Mouse (Mus musculus) adrenal gland (tissue): Measurements from ENCODE around the gene Wee2.

Experiments used
- intact Hi-C: fragments of 180-260 bp; cut with DNase I; formaldehyde crosslinking; loops from one replicate; pipeline ENCODE4 v1.15.1; 2025

Wee2 gene

DNA sequence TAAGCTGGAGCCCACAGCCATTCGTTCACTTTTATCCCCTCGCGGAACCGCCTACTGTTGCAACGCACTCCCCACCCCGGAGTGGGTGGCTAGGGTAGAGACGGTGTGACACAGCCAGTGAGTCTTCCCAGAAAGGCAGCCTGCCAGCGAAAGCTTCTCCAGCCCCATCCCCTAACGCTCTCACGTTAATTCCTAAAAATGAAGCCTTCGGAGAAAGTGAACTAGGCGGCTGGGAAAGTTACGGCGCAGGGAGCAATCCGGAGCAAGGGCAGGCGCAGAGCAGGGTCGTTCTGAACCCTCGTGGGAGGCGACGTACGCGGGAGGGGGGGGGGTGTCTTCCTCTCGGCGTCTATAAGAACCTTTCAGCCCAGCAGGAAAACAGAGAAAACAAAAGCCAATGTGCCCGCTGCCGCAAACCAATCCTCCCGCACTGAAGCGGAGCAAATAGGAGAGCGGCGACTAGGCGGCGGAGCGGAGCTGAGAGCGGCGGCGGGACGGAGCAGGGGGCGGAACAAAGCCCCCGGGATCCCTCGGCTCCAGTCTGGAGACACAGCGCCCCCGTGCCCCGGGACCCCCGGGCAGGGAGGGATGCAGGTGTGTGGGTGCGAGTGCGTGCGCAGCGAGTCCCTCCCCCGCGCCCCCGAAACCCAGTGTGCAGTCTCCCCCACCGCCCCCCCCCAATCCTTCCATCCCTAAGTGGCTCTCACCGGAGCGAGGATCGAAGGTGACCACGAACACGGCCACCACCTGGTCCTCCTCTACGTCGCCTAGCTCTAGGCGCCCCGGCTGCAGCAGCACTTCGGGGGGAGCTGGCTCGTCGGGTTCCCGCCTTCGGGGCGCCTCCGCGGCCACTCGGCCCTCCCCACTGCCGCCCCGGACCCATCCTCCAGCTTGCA, 3.5 kb upstream of the Wee2 start:
- intact Hi-C loops, result loop anchor here (2.0 kb wide), 1 partner anchor 35 kb away; the partner anchor contains the start of gene Ssbp1

DNA sequence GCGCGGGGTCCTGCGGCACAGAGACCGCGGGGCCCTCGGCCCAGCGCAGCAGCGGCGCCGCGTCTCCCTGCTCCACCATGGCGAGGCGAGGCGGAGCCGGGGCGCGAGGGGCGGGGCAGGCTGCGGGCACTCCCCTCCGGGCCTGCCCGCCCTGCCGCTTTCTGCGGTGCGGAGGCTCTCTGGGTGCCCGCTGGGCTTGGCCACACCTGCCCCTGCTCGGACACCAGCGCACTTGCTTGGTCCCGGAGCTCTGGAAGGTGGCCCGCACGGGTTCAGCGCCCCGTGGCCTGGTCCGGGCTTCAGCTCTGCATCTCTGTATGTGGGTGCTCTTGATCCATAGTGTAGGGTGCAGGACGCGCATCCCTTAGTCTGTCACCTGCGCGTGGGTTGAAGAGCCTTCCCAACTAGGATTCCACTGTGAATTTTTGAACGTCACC, 2.8 kb upstream of the Wee2 start, which contains the start of gene E330009J07Rik:
Gene E330009J07Rik (minus strand): TSS at position 89 of the 437 bp plus-strand sequence.
- intact Hi-C loops, result loop anchor here (2.0 kb wide), 1 partner anchor 35 kb away; the partner anchor contains the start of gene Ssbp1

DNA sequence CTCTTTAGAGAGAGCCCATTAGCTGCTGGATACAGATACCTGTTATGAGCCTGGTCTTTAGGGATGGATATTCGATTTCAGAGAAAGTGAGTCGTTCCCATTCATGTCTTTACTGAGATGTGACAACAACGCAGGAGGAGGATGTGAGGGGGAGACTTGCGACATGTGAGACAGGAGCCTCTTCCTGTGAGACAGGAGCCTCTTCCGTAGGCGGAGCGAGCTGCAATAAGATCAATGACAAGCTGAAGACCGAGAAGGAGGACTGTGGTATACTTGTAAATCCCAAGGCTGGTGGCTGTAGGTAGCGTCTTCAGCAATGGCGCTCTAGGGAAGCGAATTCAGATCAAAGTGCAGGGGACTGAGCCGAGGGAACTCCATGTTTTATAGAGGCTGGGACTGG, 843 bp downstream of the Wee2 start:
- intact Hi-C loops, result no loop called here

DNA sequence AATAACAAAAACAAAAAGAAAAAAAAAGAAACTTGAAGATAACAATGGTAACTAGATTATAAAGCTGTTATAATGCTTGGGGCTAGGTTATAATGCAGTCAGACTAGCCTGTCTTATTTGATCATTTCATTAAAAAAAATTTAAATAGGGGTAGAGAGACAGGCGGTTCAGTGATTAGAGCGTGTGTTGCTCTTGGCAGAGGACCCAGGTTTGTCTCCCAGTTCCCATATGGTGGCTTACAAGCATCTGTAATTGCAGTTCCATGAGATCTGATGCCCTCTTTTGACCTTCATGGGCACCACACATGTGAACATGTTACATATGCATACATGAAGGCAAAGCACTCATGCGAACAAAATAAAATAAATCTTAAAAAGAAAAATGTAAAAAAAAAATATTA, 2.4 kb downstream of the Wee2 start:
- intact Hi-C loops, result no loop called here

DNA sequence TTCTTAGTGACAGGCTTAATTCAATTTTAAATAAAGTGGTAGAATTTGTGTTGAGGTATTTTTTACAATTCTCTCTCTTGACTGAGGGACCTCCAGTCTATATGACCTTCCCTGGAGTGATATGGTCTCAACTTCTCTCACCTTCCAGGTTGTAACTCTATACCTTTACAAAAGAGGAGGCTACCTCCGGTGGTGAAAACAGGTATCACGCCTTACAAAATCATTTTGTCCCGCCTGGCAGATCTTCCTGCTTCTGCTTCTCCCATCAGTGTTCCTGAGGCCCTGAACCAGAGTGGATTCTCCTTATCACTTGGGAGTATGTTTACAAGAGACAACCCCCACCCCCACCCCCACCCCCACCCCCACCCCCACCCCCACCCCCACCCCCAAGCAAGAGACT, 2.9 kb downstream of the Wee2 start:
- intact Hi-C loops, result no loop called here

DNA sequence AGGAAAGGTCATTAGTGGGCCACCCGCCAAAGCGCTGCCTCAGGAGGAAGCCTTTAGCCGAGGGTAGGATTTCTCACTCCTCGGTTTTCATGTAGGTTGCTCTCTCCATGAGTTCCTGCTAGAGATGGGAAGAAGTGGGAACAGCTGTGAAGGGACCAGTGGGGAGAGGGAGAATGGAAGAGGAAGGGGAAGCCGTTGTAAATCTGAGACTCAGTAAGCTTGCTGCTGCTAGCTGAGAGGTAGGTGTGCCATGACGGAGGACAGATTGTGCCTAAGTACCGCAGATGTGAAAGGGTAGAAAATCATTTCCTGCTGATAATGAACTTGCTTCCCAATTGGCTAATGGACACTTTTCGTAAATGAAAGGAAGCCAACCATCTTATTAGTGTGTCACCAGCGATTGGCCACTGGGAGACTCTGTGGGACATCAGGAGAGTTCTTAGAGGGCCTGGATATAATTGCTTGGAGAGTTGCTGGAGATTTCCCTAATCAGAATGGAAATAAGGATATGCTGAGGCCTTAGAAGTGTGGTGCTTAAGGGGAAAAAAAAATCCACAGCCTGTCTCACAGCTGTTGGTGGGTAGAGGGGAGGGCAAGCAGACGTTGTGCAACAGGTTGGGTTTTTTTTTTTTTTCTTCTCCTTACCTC, 4.5 kb downstream of the Wee2 start:
- intact Hi-C loops, result no loop called here

DNA sequence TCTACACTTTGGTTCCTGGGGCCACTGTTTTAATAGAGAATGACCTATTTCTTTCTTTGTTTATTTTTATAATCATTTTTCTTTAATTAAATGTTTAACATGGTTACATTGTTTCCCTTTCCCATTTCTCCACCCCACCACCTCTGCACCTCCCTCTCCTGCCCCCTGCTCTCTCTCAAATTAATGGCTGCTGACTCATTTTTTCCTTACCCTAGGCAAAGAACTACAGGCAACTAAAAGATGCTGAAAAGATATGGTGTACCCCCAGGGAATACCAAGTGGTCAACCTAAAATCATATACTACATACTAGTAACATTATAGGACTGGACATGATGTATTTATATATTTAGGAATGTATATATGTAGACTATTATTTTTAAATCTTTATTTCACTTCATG, 9.7 kb downstream of the Wee2 start:
- intact Hi-C loops, result no loop called here

DNA sequence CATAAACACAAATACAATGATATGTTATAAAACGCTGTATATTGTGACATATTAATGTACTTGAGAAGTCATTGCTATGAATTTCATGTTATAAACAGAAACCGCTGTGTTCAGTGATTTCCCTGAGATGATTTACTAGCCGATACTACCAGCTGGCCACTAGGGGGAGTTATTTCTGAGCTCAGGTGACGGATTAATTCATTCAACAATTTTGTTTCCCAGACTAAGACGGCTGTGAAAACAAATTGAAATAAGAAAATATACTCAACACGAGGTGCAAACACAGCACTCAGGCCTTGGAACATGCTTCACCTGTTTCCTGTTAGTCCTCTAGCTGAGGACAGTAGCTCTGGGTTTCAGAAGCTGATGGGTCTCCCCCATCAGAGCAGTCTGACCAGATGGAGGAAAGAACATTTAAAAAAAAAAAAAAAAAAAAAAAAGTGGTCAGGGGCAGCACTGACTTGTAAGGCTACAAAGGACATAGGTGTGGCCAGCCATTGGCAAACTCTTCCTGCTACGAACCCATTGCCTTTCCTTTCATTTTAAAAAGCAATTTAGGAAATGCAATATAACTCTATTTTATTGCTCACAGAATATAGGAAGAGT, 15.7 kb downstream of the Wee2 start:
- intact Hi-C loops, result no loop called here

DNA sequence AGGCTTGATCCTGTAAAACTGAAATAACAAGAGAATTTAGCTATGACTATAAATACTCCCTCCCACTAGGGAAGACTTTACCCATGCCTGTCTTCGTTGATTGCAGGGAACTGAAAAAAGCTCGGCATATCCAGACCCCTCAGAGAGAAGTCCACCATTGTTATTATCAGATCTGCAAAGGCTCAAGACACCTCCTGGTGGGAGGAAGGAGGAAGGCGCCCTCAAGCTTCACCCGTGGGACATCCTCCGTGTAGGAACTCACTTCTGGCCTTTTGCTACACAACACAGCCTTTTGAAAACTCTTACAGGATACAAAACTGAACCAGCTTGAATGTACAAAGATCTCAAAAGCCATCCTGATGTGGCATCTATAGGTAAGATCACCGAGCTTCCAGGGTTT, 26.8 kb downstream of the Wee2 start:
- intact Hi-C loops, result no loop called here

DNA sequence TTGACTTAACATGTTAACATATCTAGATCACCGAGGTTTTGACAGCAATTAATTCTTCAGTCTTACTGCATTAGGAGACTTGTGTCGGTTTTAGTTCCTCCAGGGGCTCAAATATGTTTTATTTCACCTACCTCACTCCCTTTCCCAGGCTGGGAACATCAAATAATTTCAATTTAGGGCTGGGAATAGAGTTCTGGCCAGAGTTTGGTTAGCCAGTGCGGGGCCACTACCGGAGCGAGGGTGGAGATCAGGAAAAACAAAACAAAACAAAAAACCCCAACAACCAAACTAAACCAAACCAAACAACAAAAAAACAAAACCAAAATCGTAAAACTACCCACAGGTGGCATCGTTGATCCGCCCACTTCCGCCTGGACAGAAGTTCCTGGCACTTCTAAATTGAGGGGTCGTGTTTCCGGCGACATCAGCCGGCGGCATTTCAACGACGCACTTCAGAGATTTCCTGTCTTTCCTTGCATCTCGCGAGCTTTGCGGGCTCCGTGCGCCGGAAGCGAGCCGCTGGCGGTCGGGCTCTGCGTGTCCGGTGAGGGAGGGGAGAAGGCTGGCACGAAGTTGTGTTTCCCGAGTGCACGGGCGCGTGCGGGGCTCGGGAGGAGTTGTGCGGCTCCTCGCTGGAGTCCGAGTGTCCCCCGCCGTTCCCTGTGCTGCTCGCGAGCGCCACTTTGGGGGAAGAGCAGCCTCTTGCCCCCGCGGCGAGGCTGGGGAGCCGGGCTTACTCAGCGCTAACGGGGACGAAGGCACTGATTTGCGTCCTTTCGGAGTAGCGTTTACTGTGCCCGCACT, 32.2 kb downstream of the Wee2 start, which contains the start of gene Ssbp1:
Gene Ssbp1 (plus strand): TSS at position 437 of the 804 bp plus-strand sequence.
- intact Hi-C loops, result loop anchor here (2.0 to 10.0 kb wide), 5 partner anchors 34 to 374 kb away; partner anchors contain the start of genes Agk, E330009J07Rik and Tas2r138

DNA sequence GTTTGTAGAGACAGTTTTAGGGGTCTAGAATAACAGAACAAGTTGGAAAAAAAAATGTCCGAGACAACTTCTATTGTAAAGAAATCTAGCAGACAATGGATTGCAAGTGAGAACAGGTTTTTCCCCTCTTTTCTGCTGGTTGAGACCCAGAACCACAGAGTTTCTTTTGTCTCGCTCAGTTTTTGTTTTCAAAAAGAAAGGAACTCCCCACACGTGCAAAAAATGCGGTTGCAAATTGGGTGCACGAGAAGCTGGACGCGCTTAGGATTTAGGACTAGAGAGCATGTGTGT, 32.8 kb downstream of the Wee2 start:
- intact Hi-C loops, result loop anchor here (2.0 to 10.0 kb wide), 5 partner anchors 35 to 373 kb away; partner anchors contain the start of genes Agk, E330009J07Rik and Tas2r138

DNA sequence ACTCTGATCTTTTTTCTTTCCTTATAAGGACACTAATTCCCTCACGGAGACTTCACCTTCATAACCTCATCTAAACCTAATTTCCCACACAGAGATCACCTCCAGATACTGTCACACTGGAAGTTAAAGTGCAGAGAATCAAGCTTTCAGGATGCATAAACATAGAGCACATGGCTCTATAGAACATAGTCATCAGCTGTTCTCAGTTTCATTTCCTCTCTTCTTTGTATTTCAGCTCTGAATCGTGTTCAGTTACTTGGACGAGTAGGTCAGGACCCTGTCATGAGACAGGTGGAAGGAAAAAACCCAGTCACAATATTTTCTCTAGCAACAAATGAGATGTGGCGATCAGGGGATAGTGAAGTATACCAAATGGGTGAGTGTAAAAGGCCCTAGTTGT, 37.2 kb downstream of the Wee2 start:
- intact Hi-C loops, result loop anchor here (10.0 kb wide), 3 partner anchors 139 to 369 kb away; partner anchors contain the start of genes Agk and Tas2r138

DNA sequence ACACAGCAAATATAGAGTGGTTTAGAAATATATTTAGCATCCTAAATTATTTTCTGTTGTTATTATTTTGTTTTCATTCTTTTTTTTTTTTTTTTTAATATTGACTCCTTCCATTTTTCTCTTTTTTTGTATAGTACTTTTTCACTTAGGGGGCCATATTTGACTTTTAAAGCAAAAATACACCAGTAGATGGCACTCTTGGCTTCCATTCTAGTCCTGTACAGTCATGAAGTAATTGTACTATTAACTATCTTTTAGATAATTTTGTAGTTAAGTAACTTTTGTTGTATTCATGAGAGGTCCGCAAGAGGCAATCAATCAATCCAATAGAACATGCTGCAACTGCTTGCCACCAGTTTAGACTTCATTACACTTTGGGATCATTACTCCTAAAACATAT, 40.8 kb downstream of the Wee2 start:
- intact Hi-C loops, result loop anchor here (10.0 kb wide), 3 partner anchors 135 to 365 kb away; partner anchors contain the start of genes Agk and Tas2r138

DNA sequence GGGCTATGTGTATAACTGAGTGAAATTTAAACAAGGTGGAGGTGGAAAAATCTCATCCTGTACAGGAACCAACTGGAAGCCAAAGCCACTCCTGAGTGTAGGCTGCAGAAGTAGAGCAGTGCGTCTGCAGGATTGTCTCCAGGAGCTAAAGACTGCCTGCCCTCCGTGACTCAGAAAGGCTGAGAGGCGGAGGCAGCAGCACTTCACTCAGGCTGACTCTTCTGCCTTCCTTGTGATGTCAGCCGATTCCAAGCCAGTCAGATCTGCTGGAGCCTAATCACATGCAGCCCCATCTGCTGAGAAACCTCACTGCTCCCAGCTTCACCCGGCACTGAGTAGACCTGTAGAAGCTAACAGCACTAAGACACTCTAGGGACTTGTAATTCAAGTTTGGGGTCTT, 43.4 kb downstream of the Wee2 start:
- intact Hi-C loops, result no loop called here

DNA sequence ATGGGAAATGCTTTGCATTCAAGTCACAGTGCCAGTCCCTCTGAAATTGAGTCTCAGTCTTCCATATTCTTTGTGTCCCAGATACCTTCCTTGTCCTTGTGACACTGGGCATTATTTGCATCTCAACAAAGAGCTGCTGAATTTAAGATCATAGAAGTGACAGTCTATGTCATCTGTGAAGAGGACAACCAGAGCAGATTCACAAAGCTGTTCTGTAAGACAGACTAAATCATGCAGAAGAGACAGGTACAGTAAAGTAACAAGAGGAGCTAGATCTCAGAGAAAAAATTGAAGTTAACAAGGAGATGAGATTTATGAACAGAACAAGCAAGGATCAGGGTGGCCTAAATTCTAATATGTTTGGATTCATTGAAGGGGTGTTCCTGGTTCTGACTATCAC, 52.0 kb downstream of the Wee2 start, which contains the start of gene Tas2r137:
Gene Tas2r137 (plus strand): TSS at position 301 of the 400 bp plus-strand sequence.
- intact Hi-C loops, result no loop called here

DNA sequence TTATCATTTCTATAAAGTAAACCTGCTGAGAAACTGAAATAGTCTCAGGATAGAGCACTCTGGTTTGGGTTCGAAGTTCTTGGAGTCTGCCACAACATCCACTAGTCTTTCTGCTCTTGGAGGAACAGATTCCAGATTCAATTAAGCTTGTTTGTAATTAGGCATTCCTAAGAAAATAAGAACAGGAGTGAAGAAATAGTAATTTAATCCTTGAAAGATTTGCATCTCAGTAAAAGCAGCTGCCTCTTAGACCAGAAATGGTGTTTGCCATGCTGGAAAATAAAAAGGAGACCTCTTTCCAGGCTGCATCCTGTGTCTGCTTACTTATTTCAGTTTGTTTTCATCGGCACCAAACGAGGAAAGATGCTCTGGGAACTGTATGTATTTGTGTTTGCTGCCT, 54.3 kb downstream of the Wee2 start, which contains the start of gene Tas2r108:
Gene Tas2r108 (plus strand): TSS at position 301 of the 400 bp plus-strand sequence.
- intact Hi-C loops, result no loop called here
